Mouse (Mus musculus) liver, embryonic 14.5 days (tissue): ENCODE results near the gene Hist2h2ab.

Experiments used
- CTCF ChIP-seq: IDR thresholded peaks from 2 replicates; pipeline ENCODE4 v1.5.1; 2016; ENCODE audit warnings: antibody characterized with exemption, low read depth, control low read depth
- EP300 ChIP-seq: IDR thresholded peaks from 2 replicates; pipeline ENCODE4 v1.6.1; 2016; ENCODE audit warnings: antibody characterized with exemption, low read depth

DNA sequence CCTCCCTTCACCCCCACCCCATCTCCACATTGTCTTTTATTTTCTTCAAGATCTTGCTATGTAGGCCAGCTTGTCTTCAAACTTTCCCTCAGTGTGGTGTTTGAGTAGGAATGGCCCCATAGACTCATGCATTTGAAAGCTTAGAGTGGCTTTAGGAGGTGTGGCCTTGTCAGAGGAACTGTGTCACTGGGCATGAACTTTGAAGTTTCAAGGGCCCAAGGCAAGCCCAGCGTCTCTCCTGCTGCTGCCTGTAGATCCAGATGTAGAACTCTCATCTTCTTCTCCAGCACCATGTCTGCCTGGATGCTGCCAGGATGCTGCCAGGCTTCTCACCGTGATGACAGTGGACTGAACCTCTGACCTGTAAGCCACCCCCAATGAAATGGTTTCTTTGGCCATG is 9.2 kb downstream of the Hist2h2ab start:
- TF ChIP-seq EP300 (no peak), CTCF (no peak)
